Mouse (Mus musculus) 3T3-L1 (cell line): Measurements from ENCODE around the gene Lman2.

Experiments used
- DNase-seq: peaks from one replicate; pipeline ENCODE4 v3.0.0-alpha.2; 2015; ENCODE audit warnings: low read depth, low spot score

The Lman2 gene

GRCm38 (mm10) chr13:55362453-55363060 lies at the start of gene Lman2:
Gene Lman2 (minus strand): TSS chr13:55362783.
- DNase-seq, result peak; percentile 99

- DNase-seq, result no peak
These were observed 49.2 kb upstream of the Lman2 start for GRCm38 (mm10) chr13:55411826-55412225.

- DNase-seq, result no peak
These were observed 46.0 kb upstream of the Lman2 start for GRCm38 (mm10) chr13:55408546-55409120.

GRCm38 (mm10) chr13:55407341-55407740 lies 44.8 kb upstream of the Lman2 start:
- no peak for DNase-seq

GRCm38 (mm10) chr13:55405783-55406390 lies 43.3 kb upstream of the Lman2 start:
- no peak for DNase-seq

GRCm38 (mm10) chr13:55404853-55405782 lies 42.5 kb upstream of the Lman2 start:
- peak; percentile 82 for DNase-seq

- peak; percentile 55 for DNase-seq
These were observed 41.6 kb upstream of the Lman2 start for GRCm38 (mm10) chr13:55403935-55404852.

- DNase-seq, result no peak
These were observed 40.7 kb upstream of the Lman2 start for GRCm38 (mm10) chr13:55403266-55403665.

- no peak for DNase-seq
These were observed 37.4 kb upstream of the Lman2 start for GRCm38 (mm10) chr13:55400039-55400346.

GRCm38 (mm10) chr13:55399300-55400038 lies 36.9 kb upstream of the Lman2 start:
- DNase-seq, result no peak

GRCm38 (mm10) chr13:55398088-55398487 lies 35.5 kb upstream of the Lman2 start, which contains the start of gene Slc34a1:
Gene Slc34a1 (plus strand): TSS chr13:55398187.
- DNase-seq, result no peak

- peak; percentile 23 for DNase-seq
These were observed 30.4 kb upstream of the Lman2 start for GRCm38 (mm10) chr13:55392933-55393332.

GRCm38 (mm10) chr13:55391626-55392029 lies 29.0 kb upstream of the Lman2 start:
- DNase-seq, result no peak

GRCm38 (mm10) chr13:55390644-55391043 lies 28.1 kb upstream of the Lman2 start:
- DNase-seq, result no peak

- no peak for DNase-seq
These were observed 19.2 kb upstream of the Lman2 start for GRCm38 (mm10) chr13:55381790-55382189.

GRCm38 (mm10) chr13:55378907-55379580 lies 16.5 kb upstream of the Lman2 start:
- no peak for DNase-seq

- no peak for DNase-seq
These were observed 13.3 kb upstream of the Lman2 start for GRCm38 (mm10) chr13:55375877-55376276.

GRCm38 (mm10) chr13:55374206-55374924 lies 11.8 kb upstream of the Lman2 start:
- no peak for DNase-seq

GRCm38 (mm10) chr13:55371740-55372139 lies 9.2 kb upstream of the Lman2 start:
- no peak for DNase-seq
